Mouse (Mus musculus) stomach, postnatal 0 days (tissue): Measurements from ENCODE around the gene Ttc34.

ENCODE experiments used
- CTCF ChIP-seq: IDR thresholded peaks from 2 replicates; pipeline ENCODE4 v1.5.1; 2016; ENCODE audit warnings: antibody characterized with exemption, low read depth, mild to moderate bottlenecking, moderate library complexity
- EP300 ChIP-seq: optimal IDR thresholded peaks from 2 replicates; pipeline ENCODE3; 2016; ENCODE audit warnings: antibody characterized with exemption

- TF ChIP-seq CTCF (no peak), EP300 (no peak)
Observed at GRCm38 (mm10) chr4:154793499-154793898, 43.8 kb upstream of the Ttc34 start.
